Mouse (Mus musculus): Measurements from ENCODE around the gene Grn. TPM values are rescaled to one million over a fixed set of nuclear protein-coding genes. Genes with fewer than 3 reads are reported as not detected.

Gene Grn
- polyA plus RNA-seq, 1 experiment from 2014 or later: 75.2 TPM

DNA sequence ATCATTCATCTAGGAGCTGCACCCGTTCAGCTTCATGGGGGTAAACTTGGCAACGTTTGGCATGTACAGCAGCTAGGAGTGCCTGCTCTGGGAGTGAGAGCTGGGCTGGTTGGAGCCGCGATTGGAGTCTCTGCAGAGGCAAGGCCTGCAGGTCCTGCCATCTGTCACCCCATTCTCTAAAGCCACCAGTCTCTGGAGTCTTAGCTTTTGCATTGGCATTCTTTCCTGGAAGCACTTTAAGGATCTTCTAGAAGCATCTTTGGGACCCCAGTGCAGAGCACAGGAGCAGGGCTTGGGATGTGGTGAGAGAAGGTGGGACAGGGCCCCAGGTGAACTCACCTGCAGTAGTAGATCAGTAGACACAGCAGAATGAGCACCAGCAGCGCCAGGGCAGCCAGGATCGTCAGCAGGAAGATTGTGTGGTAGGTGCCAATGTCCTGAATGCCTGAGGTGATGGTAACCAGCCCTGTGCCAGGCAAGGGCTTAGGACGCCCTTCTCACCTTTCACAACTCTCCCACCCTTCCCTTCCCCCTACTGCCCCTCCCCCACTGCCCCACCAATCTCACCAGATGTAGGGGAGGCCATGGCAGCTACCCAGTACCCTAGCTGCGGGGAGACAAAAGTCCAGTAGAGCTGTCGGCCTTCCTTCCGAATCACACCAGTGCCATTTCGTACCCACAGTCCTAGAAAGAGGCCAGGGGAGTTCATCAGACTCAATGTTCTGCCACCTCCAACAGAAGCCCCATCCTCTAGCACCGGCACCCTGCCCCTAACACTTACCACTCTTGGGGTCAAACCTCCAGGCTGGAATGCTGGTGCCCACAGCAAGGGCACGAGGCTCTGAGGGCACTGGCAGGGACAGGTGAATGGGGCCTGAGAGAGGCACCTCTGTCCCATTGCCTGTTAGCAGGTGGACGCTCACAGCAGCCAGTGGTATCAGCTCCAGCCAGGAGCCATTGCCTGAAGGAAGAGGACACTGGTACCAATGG is 9.3 kb downstream of the Grn start:
- H3K9ac ChIP-seq: 0 out of 2 replicates have a peak overlapping the region, but pooled peaks have one; percentile 57
- no peaks in the 10 kb centered on the region for H3K9me3 ChIP-seq
- no peak overlapping the region for H3K27ac ChIP-seq
- peaks cover 81% of the 10 kb centered on the region for H3K36me3 ChIP-seq
- 75% methylated on average over 14 of the region's 14 CpGs for WGBS
- no peak overlapping the region for H3K4me3 ChIP-seq
- H3K27me3 ChIP-seq (replicated peaks): peaks cover 12% of the 10 kb centered on the region
- H3K4me1 ChIP-seq: peaks cover 35% of the 10 kb centered on the region
- peak overlapping the region; percentile 73 for H3K4me2 ChIP-seq (replicated peaks)
- no peak for ATAC-seq (ENCODE audit: low FRiP score, low read depth)

DNA sequence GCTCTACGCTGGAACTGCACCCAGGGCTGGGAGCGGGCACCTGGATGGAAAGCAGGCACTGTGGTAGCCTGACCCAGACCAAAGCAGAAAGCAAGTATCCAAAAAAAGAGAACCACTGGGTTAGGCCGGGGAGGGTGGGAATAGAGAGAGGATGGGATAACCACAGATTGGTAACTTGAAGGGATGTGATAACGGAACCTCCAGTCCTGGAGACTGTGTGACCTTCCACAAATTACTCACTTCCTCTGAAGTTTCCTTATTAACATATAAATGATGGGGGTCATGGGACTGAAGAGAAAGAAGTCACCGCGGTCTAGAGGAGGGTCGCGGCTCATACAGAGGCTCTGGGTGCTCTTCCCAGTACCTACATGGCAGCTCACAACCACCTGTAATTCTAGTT is 10.1 kb downstream of the Grn start:
- Histone ChIP-seq H3K36me3 (peaks cover 76% of the 10 kb centered on the region), H3K27ac (no peak overlapping the region), H3K4me1 (peaks cover 43% of the 10 kb centered on the region), H3K4me3 (no peak overlapping the region), H3K9ac (no peak overlapping the region), H3K4me2 (replicated peaks) (no peak overlapping the region), H3K9me3 (no peaks in the 10 kb centered on the region), H3K27me3 (replicated peaks) (peaks cover 12% of the 10 kb centered on the region)
- 86% methylated on average over 8 of the region's 8 CpGs for WGBS
- no peak for ATAC-seq (ENCODE audit: low FRiP score, low read depth)

DNA sequence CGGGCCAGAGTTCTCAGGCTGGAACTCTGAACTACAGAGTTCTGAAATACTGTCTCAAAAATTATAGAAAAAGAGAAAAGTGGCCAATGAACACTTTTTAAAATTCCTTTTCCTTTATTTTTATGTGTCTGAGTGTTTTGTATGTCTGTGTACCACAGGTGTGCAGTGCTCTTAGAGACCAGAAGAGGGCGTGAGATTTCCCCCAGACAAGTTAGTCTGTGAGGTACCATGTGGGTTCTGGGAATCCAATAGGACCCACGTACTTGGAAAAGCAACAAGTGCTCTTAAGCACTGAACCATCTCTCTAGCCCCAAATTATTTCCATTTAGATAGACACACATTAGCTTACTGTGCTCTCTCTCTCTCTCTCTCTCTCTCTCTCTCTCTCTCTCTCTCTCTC is 11.3 kb downstream of the Grn start:
- peaks cover 64% of the 10 kb centered on the region for H3K36me3 ChIP-seq
- H3K4me1 ChIP-seq: peaks cover 46% of the 10 kb centered on the region
- no peak overlapping the region for H3K27ac ChIP-seq
- H3K9me3 ChIP-seq: no peaks in the 10 kb centered on the region
- ATAC-seq (ENCODE audit: low FRiP score, low read depth): no peak
- no peak overlapping the region for H3K9ac ChIP-seq
- no peak overlapping the region for H3K4me3 ChIP-seq
- WGBS: 76% methylated on average over 3 of the region's 3 CpGs
- no peak overlapping the region for H3K4me2 ChIP-seq (replicated peaks)
- peaks cover 12% of the 10 kb centered on the region for H3K27me3 ChIP-seq (replicated peaks)

DNA sequence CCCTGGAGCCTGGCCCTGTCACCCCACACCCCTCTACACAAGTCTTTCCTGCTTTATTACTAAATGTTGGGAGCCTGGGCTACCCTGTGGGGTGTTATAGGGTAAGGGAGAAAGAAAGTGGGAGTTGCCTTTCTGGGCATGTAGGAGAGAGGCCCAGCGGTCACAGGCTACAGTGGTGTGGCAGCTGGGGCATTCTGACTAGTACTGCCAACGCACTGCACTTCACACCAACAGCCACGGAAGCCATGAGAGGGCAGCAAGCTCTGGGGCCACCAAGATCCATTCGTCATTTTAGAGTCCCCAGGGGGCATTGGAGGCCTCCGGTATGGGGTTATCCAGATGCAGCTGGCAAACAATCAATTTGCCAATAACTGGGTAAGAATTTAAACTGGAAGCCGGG is 12.0 kb downstream of the Grn start:
- Histone ChIP-seq H3K27me3 (replicated peaks) (peaks cover 12% of the 10 kb centered on the region), H3K4me2 (replicated peaks) (no peak overlapping the region), H3K4me3 (no peak overlapping the region), H3K4me1 (peaks cover 44% of the 10 kb centered on the region), H3K27ac (no peak overlapping the region), H3K9me3 (no peaks in the 10 kb centered on the region), H3K36me3 (peaks cover 63% of the 10 kb centered on the region), H3K9ac (no peak overlapping the region)
- WGBS: 84% methylated on average over 6 of the region's 6 CpGs
- ATAC-seq (ENCODE audit: low FRiP score, low read depth): no peak

DNA sequence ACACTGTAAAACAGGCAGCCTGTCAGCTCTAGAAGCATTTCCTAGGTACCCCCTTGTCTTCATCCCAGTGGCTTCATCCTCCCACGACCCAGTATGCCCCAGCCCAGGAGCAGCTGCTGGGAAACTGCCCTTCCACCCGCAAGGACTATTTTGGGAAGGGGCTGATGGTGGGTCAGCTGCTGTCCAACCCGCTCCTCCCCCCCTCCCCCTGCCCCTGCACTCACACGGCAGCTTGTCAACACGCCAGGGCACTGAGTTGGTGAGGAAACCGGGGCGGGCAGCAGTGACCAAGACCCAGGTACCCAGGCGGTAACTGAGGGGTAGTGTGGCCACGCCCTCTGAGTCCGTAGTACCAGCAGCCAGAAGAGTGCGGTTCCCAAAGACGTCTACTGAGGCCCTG is 13.6 kb downstream of the Grn start:
- H3K27ac ChIP-seq: no peak overlapping the region
- peaks cover 50% of the 10 kb centered on the region for H3K36me3 ChIP-seq
- no peak overlapping the region for H3K4me3 ChIP-seq
- H3K9ac ChIP-seq: no peak overlapping the region
- 67% methylated on average over 12 of the region's 12 CpGs for WGBS
- ATAC-seq (ENCODE audit: low FRiP score, low read depth): no peak
- H3K9me3 ChIP-seq: no peaks in the 10 kb centered on the region
- no peak overlapping the region for H3K4me2 ChIP-seq (replicated peaks)
- H3K4me1 ChIP-seq: peaks cover 35% of the 10 kb centered on the region
- peaks cover 21% of the 10 kb centered on the region for H3K27me3 ChIP-seq (replicated peaks)

DNA sequence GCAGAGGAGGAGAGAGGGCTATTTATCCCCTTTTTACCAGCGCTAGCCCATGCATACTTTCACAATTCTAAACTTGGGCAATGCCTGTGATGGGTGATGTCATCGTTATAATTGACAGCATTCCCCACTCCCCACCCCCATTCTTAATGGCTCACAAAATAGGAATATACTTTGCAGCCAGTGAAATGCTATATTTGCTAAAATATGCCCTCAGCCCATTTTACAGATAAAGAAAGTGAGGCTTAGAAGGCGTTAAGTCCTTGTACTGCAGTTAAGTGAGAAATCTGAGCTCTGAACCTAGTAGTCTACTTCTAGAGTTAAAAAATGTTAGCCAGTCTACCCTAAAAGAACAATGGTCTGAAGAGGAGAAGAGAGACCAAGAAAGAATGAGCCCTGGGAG is 14.2 kb downstream of the Grn start:
- Histone ChIP-seq H3K4me1 (peaks cover 35% of the 10 kb centered on the region), H3K4me2 (replicated peaks) (no peak overlapping the region), H3K36me3 (peaks cover 45% of the 10 kb centered on the region), H3K4me3 (no peak overlapping the region), H3K9ac (no peak overlapping the region), H3K27me3 (replicated peaks) (peaks cover 21% of the 10 kb centered on the region), H3K9me3 (no peaks in the 10 kb centered on the region), H3K27ac (no peak overlapping the region)
- 87% methylated on average over 3 of the region's 3 CpGs for WGBS
- no peak for ATAC-seq (ENCODE audit: low FRiP score, low read depth)

DNA sequence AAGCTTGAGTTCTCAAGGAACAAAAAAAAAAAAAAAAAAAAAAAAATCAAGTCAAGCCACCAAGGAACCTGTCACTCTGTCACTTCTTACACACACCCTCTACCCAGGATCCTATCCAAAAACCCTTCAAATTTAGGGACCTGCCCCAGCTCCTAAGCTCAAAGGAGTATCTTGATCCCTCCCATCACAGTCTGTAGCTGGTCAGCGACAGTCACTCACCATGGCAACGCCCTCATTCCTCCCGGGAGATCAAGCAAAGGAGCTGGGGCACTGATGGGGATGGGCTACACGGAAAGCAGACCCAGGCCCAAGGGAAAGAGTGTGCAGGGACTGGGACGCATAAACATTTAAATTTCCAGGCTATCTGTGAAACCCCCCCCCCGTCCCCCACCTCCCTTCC is 14.7 kb downstream of the Grn start:
- H3K27ac ChIP-seq: no peak overlapping the region
- peak overlapping the region; percentile 98; the same call in 1 of the 2 replicates for H3K4me3 ChIP-seq

DNA sequence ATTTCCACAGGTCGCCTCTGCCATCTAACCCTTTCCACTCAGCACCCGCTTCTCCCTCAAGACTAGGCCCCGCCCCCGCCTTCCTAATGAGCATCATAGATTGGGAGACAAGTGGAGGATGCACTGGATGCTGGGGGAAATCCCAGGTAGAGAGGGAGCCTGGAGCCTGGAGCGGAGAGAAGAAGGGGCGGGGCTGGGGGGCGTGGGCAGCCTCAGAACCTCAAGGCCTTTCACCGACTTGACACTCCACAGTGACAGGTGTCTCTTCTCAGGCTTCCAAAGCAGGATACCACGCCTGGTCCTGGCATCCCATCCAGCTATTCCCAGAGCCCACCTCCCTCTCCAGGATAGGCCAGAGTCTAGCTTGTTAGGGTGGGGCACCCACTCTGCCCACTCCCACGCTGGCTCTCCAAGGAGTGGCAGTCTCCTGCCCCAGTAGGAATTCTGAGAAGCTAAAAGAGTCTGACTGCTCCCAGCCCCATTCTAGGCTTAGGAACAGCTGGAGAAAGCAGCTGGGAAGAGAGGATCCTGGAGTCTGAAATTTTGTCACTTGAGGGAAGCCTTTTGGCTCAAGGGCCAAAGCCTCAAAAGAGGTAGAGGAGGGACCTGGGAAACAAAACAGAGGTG is 15.3 kb downstream of the Grn start:
- peak overlapping the region; percentile 98 for H3K4me3 ChIP-seq
- no peak for ATAC-seq (ENCODE audit: low FRiP score, low read depth)
- H3K36me3 ChIP-seq: peaks cover 34% of the 10 kb centered on the region
- peak overlapping the region; percentile 99 for H3K9ac ChIP-seq
- H3K27ac ChIP-seq: peak overlapping the region; percentile 42; the same call in 1 of the 2 replicates
- H3K4me2 ChIP-seq (replicated peaks): peak overlapping the region; percentile 95
- H3K9me3 ChIP-seq: no peaks in the 10 kb centered on the region
- WGBS: 15% methylated on average over 10 of the region's 10 CpGs
- peaks cover 23% of the 10 kb centered on the region for H3K27me3 ChIP-seq (replicated peaks)
- H3K4me1 ChIP-seq: peaks cover 35% of the 10 kb centered on the region

More for the DNA sequence above, 14.7 kb downstream of the Grn start:
- no peaks in the 10 kb centered on the region for H3K9me3 ChIP-seq
- H3K27me3 ChIP-seq (replicated peaks): peaks cover 21% of the 10 kb centered on the region
- ATAC-seq (ENCODE audit: low FRiP score, low read depth): no peak
- peak overlapping the region; percentile 95 for H3K4me2 ChIP-seq (replicated peaks)
- WGBS: 4% methylated on average over 6 of the region's 6 CpGs
- peak overlapping the region; percentile 99 for H3K9ac ChIP-seq
- peaks cover 40% of the 10 kb centered on the region for H3K36me3 ChIP-seq
- peaks cover 35% of the 10 kb centered on the region for H3K4me1 ChIP-seq

DNA sequence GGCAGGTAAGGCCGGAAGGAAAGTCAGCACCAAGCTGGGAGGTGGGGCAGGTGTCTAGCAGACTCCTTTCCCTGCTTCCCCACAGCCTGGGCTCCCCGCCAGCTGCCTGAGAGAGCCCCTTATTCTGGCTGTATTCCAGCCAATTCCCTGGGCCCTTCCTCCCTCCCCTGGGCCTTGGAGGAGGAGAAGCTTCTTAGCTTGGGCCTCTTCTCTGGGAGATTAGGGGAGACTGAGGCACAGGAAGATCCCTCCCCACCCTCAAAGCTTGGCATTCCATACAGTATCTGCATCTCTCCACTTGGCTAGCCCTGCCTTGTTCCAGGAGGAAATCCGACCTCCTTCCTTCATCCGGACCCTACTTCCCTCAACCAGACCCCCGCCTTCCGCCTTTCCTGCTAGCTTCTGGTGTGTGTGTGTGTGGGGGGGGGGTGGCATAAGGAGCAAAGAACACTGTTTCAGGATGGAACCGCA is 15.8 kb downstream of the Grn start:
- peak overlapping the region; percentile 98 for H3K4me3 ChIP-seq
- ATAC-seq (ENCODE audit: low FRiP score, low read depth): no peak
- 19% methylated on average over 7 of the region's 7 CpGs for WGBS
- peak overlapping the region; percentile 99 for H3K9ac ChIP-seq
- peaks cover 35% of the 10 kb centered on the region for H3K4me1 ChIP-seq
- peak overlapping the region; percentile 95 for H3K4me2 ChIP-seq (replicated peaks)
- peak overlapping the region; percentile 48; the same call in 1 of the 2 replicates for H3K27ac ChIP-seq
- H3K9me3 ChIP-seq: no peaks in the 10 kb centered on the region
- H3K27me3 ChIP-seq (replicated peaks): peaks cover 23% of the 10 kb centered on the region
- peaks cover 28% of the 10 kb centered on the region for H3K36me3 ChIP-seq

DNA sequence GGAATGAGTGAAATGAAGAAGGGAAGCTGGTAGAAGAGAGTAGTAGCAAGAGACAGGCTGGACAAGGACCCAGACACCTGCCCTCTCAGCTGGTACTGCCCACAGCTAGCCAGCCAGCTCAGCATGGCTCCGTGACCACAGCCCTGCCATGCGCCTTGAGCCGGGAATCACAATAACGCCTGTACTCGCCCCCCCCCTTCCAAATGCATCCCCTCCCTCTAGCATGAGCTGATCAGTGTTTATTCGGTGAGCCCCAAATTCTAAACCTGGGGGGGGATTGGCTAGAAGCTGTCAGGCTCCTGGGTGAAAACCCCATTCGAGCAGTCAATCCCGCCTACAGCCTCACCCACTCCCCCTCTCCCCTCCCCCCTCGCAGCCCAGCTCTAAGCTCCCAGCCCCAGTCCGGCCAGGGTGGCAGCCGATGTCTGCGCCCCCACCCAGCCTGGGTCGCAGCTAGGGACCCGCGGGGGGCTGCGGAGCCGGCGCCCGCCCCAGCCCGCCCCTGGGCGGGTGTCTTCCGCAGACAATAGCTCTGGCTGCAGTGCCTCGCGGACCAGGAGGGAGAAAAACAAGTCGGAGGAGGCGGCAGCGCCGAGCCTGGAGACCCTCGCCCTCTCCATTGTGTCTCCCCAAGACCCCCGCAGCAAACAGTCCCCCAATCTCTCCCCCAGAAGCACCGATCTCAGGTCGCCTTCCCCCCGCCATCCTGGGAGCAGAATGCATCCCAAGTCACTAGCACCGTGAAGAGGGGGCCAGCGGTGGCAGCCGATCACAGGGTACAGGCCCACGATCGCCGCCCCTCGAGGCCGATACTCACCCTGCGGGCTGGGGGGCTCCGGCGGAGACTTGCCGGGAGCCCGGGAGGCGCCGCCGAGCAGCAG is 16.7 kb downstream of the Grn start:
- WGBS: under 1% methylated on average over 48 of the region's 49 CpGs
- peak overlapping the region; percentile 74 for H3K27ac ChIP-seq

DNA sequence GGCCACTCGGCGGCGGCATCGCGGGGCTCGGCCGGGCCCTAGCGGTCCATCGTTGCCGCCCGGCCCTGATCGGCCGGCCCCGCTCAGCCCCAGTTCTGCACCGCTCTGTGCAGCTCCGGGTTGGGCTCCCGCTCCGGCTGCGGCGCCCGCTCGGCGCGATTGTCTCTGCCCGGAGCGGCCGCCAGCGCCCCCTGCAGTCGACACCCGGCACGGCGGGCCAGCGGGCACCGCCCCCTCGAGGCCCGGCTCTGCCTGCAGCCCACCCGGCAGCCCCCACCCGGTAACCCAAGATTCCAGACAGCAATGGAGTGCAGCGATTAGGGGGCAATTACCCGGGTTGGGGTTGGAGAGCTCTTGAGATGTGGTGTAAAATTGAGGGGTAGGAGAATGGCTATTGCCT is 17.4 kb downstream of the Grn start, which contains the start of gene Fam171a2:
Fam171a2 (minus strand) TSS at position 186 of the 400 bp plus-strand sequence.
- H3K36me3 ChIP-seq: peaks cover 14% of the 10 kb centered on the region
- H3K4me3 ChIP-seq: peak within 1 kb of the TSS; percentile 98
- peak within 1 kb of the TSS; percentile 95 for H3K4me2 ChIP-seq (replicated peaks)
- H3K27ac ChIP-seq: peak within 1 kb of the TSS; percentile 74
- H3K4me1 ChIP-seq: peaks cover 35% of the 10 kb centered on the region
- peak within 1 kb of the TSS; percentile 99 for H3K9ac ChIP-seq
- peaks cover 23% of the 10 kb centered on the region for H3K27me3 ChIP-seq (replicated peaks)
- peak; percentile 80 for ATAC-seq (ENCODE audit: low FRiP score, low read depth)
- WGBS: 0% methylated on average over 40 of the region's 40 CpGs
- H3K9me3 ChIP-seq: no peaks in the 10 kb centered on the region

More for the DNA sequence above, 16.7 kb downstream of the Grn start:
- peak overlapping the region; percentile 99 for H3K9ac ChIP-seq
- peaks cover 20% of the 10 kb centered on the region for H3K36me3 ChIP-seq
- ATAC-seq (ENCODE audit: low FRiP score, low read depth): peak; percentile 61
- peaks cover 35% of the 10 kb centered on the region for H3K4me1 ChIP-seq
- peaks cover 23% of the 10 kb centered on the region for H3K27me3 ChIP-seq (replicated peaks)
- H3K4me3 ChIP-seq: peak overlapping the region; percentile 98
- no peaks in the 10 kb centered on the region for H3K9me3 ChIP-seq
- peak overlapping the region; percentile 95 for H3K4me2 ChIP-seq (replicated peaks)
